Mouse (Mus musculus) gastrocnemius, adult 2 months (tissue): Measurements from ENCODE around the gene Slc31a2. TPM values are rescaled to one million over a fixed set of nuclear protein-coding genes. Genes with fewer than 3 reads are reported as not detected.
A peak's percentile ranks its signal among the peaks of the same experiment; 100 is the strongest.

ENCODE experiments used
- DNase-seq: peaks from one replicate; pipeline ENCODE4 v3.0.0; 2022
- H3K27ac ChIP-seq: fragments of 200-600 bp; 2 replicates; pipeline ENCODE4 v1.8.1; 2022; ENCODE audit warnings: mild to moderate bottlenecking
- H3K4me3 ChIP-seq: fragments of 200-600 bp; 2 replicates; pipeline ENCODE4 v1.8.1; 2022; ENCODE audit warnings: mild to moderate bottlenecking, moderate library complexity
- CTCF ChIP-seq: fragments of 200-600 bp; IDR thresholded peaks from 2 replicates; pipeline ENCODE4 v1.8.1; 2022; ENCODE audit warnings: antibody characterized with exemption, mild to moderate bottlenecking, moderate library complexity
- intact Hi-C: fragments of 180-260 bp; cut with DNase I; formaldehyde crosslinking; loops from one replicate; pipeline ENCODE4 v1.15.1; 2025
- total RNA-seq, 2 experiments: library from RNA; stranded (reverse); gene quantifications; 2 replicates each; pipeline ENCODE4 v1.2.3; 2021

Slc31a2 gene
- total RNA-seq, 2 experiments from 2014 or later = 5.8 to 8.9 TPM

- no peak for DNase-seq
- peak overlapping the region; percentile 84 for H3K4me3 ChIP-seq
- peak overlapping the region; percentile 93 for H3K27ac ChIP-seq
- intact Hi-C loops = no loop called here
- no peak for TF ChIP-seq CTCF
Measured at GRCm38 (mm10) chr4:62286992-62287900, 24.9 kb downstream of the Slc31a2 start.

- H3K4me3 ChIP-seq = no peak overlapping the region
- TF ChIP-seq CTCF = no peak
- no peak for DNase-seq
- intact Hi-C loops = no loop called here
- no peak overlapping the region for H3K27ac ChIP-seq
Measured at GRCm38 (mm10) chr4:62289226-62289625, 26.9 kb downstream of the Slc31a2 start.

DNA sequence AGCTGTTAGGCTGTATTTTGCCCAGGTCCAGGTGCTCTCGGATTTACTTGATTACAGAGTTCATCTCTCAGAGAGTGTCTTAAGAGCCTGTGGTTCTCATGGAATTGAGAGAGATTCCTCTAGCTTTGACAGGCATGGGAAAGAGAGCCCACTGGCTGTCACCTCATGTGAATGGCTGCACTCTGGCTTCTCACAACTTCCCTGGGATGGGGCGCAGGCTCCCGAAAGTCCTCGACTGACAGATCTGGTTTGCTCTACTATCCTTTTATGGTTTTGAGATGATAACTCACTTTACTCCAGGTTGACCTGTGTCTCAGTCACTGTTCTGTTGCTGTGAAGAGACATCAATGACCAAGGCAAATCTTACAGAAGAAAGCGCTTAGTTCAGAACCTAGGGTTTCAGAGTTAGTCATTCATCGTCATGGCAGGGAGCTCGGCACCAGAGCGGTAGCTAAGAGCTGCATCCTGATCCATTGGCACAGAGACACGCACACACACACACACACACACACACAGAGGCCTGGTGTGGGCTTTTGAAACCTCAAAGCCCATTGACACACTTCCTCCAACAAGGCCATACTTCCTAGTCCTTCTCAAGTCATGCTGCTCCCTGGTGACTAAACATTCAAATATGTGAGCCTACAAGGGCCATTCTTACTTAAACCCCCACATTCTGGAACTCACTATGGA, 28.6 kb downstream of the Slc31a2 start:
- TF ChIP-seq CTCF = no peak
- Histone ChIP-seq H3K4me3 (no peak overlapping the region), H3K27ac (no peak overlapping the region)

GRCm38 (mm10) chr4:62292461-62293180, 30.3 kb downstream of the Slc31a2 start:
- Histone ChIP-seq H3K4me3 (no peak overlapping the region), H3K27ac (no peak overlapping the region)
- no peak for DNase-seq
- no peak for TF ChIP-seq CTCF
- intact Hi-C loops = no loop called here

More for the DNA sequence above, 28.6 kb downstream of the Slc31a2 start:
- intact Hi-C loops = no loop called here
- DNase-seq = no peak

- H3K4me3 ChIP-seq = no peak overlapping the region
- TF ChIP-seq CTCF = no peak
- no peak overlapping the region for H3K27ac ChIP-seq
- intact Hi-C loops = no loop called here
- no peak for DNase-seq
Measured at GRCm38 (mm10) chr4:62293219-62293861, 31.0 kb downstream of the Slc31a2 start.

GRCm38 (mm10) chr4:62294741-62295140, 32.4 kb downstream of the Slc31a2 start:
- intact Hi-C loops = no loop called here
- Histone ChIP-seq H3K4me3 (no peak overlapping the region), H3K27ac (no peak overlapping the region)
- no peak for DNase-seq
- no peak for TF ChIP-seq CTCF

- DNase-seq = no peak
- Histone ChIP-seq H3K4me3 (no peak overlapping the region), H3K27ac (no peak overlapping the region)
- intact Hi-C loops = no loop called here
- TF ChIP-seq CTCF = no peak
Measured at GRCm38 (mm10) chr4:62297280-62298130, 35.1 kb downstream of the Slc31a2 start.

DNA sequence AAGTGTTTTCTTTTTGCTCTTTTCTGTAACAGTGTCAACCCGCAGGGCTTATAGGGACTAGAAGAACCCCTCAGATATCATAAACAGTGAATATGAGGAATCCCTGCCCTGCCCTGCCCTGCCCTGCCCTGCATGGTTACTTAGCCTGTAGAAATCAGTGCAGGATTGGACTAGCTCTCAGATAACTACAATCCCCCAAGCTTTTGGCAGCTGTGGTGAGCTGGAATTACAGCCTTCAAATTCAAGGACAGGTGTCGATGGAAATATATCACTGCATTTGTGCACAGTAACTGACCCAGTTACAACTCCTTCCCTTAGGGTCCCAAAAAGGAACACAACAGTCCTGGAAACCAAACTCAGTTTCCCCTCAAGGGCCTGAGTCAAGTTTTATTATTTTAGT, 37.6 kb downstream of the Slc31a2 start:
- intact Hi-C loops = no loop called here
- Histone ChIP-seq H3K27ac (peak overlapping the region; percentile 38; the same call in 1 of the 2 replicates), H3K4me3 (no peak overlapping the region)
- no peak for TF ChIP-seq CTCF
- DNase-seq = no peak

GRCm38 (mm10) chr4:62302795-62303194, 40.4 kb downstream of the Slc31a2 start:
- TF ChIP-seq CTCF = no peak
- H3K4me3 ChIP-seq = no peak overlapping the region
- no peak for DNase-seq
- H3K27ac ChIP-seq = no peak overlapping the region
- intact Hi-C loops = no loop called here

GRCm38 (mm10) chr4:62303288-62303687, 40.9 kb downstream of the Slc31a2 start:
- Histone ChIP-seq H3K4me3 (no peak overlapping the region), H3K27ac (no peak overlapping the region)
- no peak for TF ChIP-seq CTCF
- intact Hi-C loops = no loop called here
- DNase-seq = no peak

DNA sequence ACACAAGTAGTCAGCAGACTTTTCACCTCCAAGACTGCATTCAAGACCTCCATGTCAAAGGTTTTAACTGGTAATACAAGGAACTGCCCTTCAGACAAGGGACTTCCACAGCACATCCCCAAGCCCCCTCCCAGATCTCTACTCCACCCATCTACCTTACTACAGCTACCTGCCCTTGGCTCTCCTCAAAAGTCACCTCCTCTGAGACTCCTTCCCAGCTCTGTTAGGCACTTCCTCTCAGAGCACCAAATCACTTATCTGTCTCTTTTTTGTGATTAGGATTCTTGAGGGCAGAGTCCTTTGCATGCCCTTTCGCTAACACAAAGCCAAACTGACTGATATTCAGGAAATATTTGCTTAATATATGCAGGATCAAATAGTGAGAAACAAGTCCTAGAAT, 43.9 kb downstream of the Slc31a2 start:
- intact Hi-C loops = no loop called here
- Histone ChIP-seq H3K4me3 (no peak overlapping the region), H3K27ac (no peak overlapping the region)
- DNase-seq = no peak
- TF ChIP-seq CTCF = no peak

GRCm38 (mm10) chr4:62306840-62307239, 44.5 kb downstream of the Slc31a2 start:
- no peak for TF ChIP-seq CTCF
- no peak overlapping the region for H3K27ac ChIP-seq
- H3K4me3 ChIP-seq = no peak overlapping the region
- intact Hi-C loops = no loop called here
- no peak for DNase-seq
